Mouse (Mus musculus): Measurements from ENCODE around the gene Xylt1.

Xylt1 gene

GRCm38 (mm10) chr7:117699343-117699985 lies 318.7 kb downstream of the Xylt1 start:
- DNase-seq (ENCODE audit: low spot score): no peak

- DNase-seq (ENCODE audit: low spot score): no peak
Measured at GRCm38 (mm10) chr7:117700066-117700465, 319.3 kb downstream of the Xylt1 start.

GRCm38 (mm10) chr7:117709901-117710607 lies 329.3 kb downstream of the Xylt1 start:
- no peak for DNase-seq (ENCODE audit: low spot score)

GRCm38 (mm10) chr7:117716876-117717408 lies 336.2 kb downstream of the Xylt1 start:
- no peak for DNase-seq (ENCODE audit: low spot score)

GRCm38 (mm10) chr7:117720426-117720825 lies 339.6 kb downstream of the Xylt1 start:
- no peak for DNase-seq (ENCODE audit: low spot score)
